Mouse (Mus musculus): ENCODE measurements around the gene Pip4k2a. TPM values are rescaled to one million over a fixed set of nuclear protein-coding genes. Genes with fewer than 3 reads are reported as not detected.
A peak's percentile ranks its signal among the peaks of the same experiment; 100 is the strongest.

Gene Pip4k2a
- polyA plus RNA-seq, 1 experiment from 2014 or later, result 7.5 TPM

- Histone ChIP-seq H3K27me3 (no peaks in the 10 kb centered on the region), H3K36me3 (no peaks in the 10 kb centered on the region), H3K9me3 (no peaks in the 10 kb centered on the region), H3K9ac (no peak overlapping the region), H3K4me1 (peaks cover 23% of the 10 kb centered on the region), H3K27ac (peak overlapping the region; percentile 44; the same call in 1 of the 2 replicates), H3K4me3 (no peak overlapping the region), H3K4me2 (peak overlapping the region; percentile 25; the same call in 1 of the 2 replicates)
- 21% methylated on average over 7 of the region's 7 CpGs for WGBS
- ATAC-seq (ENCODE audit: insufficient number of reproducible peaks, insufficient read depth, low FRiP score, low TSS enrichment, low read depth), result no peak
Measured at GRCm38 (mm10) chr2:18952102-18952673, 45.7 kb downstream of the Pip4k2a start.

- Histone ChIP-seq H3K27me3 (no peaks in the 10 kb centered on the region), H3K4me3 (no peak overlapping the region), H3K9ac (no peak overlapping the region), H3K4me1 (peaks cover 28% of the 10 kb centered on the region), H3K9me3 (no peaks in the 10 kb centered on the region), H3K36me3 (no peaks in the 10 kb centered on the region), H3K27ac (no peak overlapping the region), H3K4me2 (no peak overlapping the region)
- ATAC-seq (ENCODE audit: insufficient number of reproducible peaks, insufficient read depth, low FRiP score, low TSS enrichment, low read depth), result no peak
- WGBS, result 76% methylated on average over 2 of the region's 2 CpGs
Measured at GRCm38 (mm10) chr2:18950758-18951157, 47.2 kb downstream of the Pip4k2a start.

- peaks cover 28% of the 10 kb centered on the region for H3K4me1 ChIP-seq
- H3K9ac ChIP-seq, result no peak overlapping the region
- H3K9me3 ChIP-seq, result no peaks in the 10 kb centered on the region
- H3K4me3 ChIP-seq, result no peak overlapping the region
- no peaks in the 10 kb centered on the region for H3K36me3 ChIP-seq
- ATAC-seq (ENCODE audit: insufficient number of reproducible peaks, insufficient read depth, low FRiP score, low TSS enrichment, low read depth), result no peak
- 84% methylated on average over 7 of the region's 7 CpGs for WGBS
- no peak overlapping the region for H3K27ac ChIP-seq
- H3K27me3 ChIP-seq, result no peaks in the 10 kb centered on the region
- no peak overlapping the region for H3K4me2 ChIP-seq
Measured at GRCm38 (mm10) chr2:18948741-18949140, 49.2 kb downstream of the Pip4k2a start.

GRCm38 (mm10) chr2:18947669-18948459, 50.1 kb downstream of the Pip4k2a start:
- Histone ChIP-seq H3K9ac (no peak overlapping the region), H3K4me1 (peaks cover 21% of the 10 kb centered on the region), H3K9me3 (no peaks in the 10 kb centered on the region), H3K36me3 (no peaks in the 10 kb centered on the region), H3K4me3 (no peak overlapping the region), H3K27me3 (no peaks in the 10 kb centered on the region), H3K27ac (peak overlapping the region; percentile 44; the same call in 1 of the 2 replicates), H3K4me2 (no peak overlapping the region)
- no peak for ATAC-seq (ENCODE audit: insufficient number of reproducible peaks, insufficient read depth, low FRiP score, low TSS enrichment, low read depth)
- 40% methylated on average over 7 of the region's 7 CpGs for WGBS

- WGBS, result 61% methylated on average over 1 of the region's 1 CpGs
Measured at GRCm38 (mm10) chr2:18945438-18945837, 52.5 kb downstream of the Pip4k2a start.

GRCm38 (mm10) chr2:18943930-18944329, 54.0 kb downstream of the Pip4k2a start:
- WGBS, result 84% methylated on average over 2 of the region's 2 CpGs

More at GRCm38 (mm10) chr2:18945438-18945837, 52.5 kb downstream of the Pip4k2a start:
- no peak for ATAC-seq (ENCODE audit: insufficient number of reproducible peaks, insufficient read depth, low FRiP score, low TSS enrichment, low read depth)
- H3K36me3 ChIP-seq, result no peaks in the 10 kb centered on the region
- H3K4me3 ChIP-seq, result no peak overlapping the region
- H3K27ac ChIP-seq, result no peak overlapping the region
- H3K9ac ChIP-seq, result no peak overlapping the region
- peaks cover 22% of the 10 kb centered on the region for H3K4me1 ChIP-seq
- no peaks in the 10 kb centered on the region for H3K9me3 ChIP-seq
- no peak overlapping the region for H3K4me2 ChIP-seq
- no peaks in the 10 kb centered on the region for H3K27me3 ChIP-seq

GRCm38 (mm10) chr2:18943366-18943765, 54.6 kb downstream of the Pip4k2a start:
- H3K4me3 ChIP-seq, result no peak overlapping the region
- H3K9ac ChIP-seq, result no peak overlapping the region
- no peak for ATAC-seq (ENCODE audit: insufficient number of reproducible peaks, insufficient read depth, low FRiP score, low TSS enrichment, low read depth)
- no peaks in the 10 kb centered on the region for H3K36me3 ChIP-seq
- 68% methylated on average over 4 of the region's 4 CpGs for WGBS
- no peaks in the 10 kb centered on the region for H3K9me3 ChIP-seq
- H3K27me3 ChIP-seq, result no peaks in the 10 kb centered on the region
- no peak overlapping the region for H3K4me2 ChIP-seq
- peaks cover 36% of the 10 kb centered on the region for H3K4me1 ChIP-seq
- H3K27ac ChIP-seq, result no peak overlapping the region

More at GRCm38 (mm10) chr2:18943930-18944329, 54.0 kb downstream of the Pip4k2a start:
- Histone ChIP-seq H3K9ac (no peak overlapping the region), H3K4me1 (peaks cover 30% of the 10 kb centered on the region), H3K4me2 (no peak overlapping the region), H3K36me3 (no peaks in the 10 kb centered on the region), H3K27me3 (no peaks in the 10 kb centered on the region), H3K27ac (no peak overlapping the region), H3K9me3 (no peaks in the 10 kb centered on the region), H3K4me3 (no peak overlapping the region)
- no peak for ATAC-seq (ENCODE audit: insufficient number of reproducible peaks, insufficient read depth, low FRiP score, low TSS enrichment, low read depth)

- H3K9me3 ChIP-seq, result no peaks in the 10 kb centered on the region
- H3K4me1 ChIP-seq, result peaks cover 32% of the 10 kb centered on the region
- ATAC-seq (ENCODE audit: insufficient number of reproducible peaks, insufficient read depth, low FRiP score, low TSS enrichment, low read depth), result no peak
- no peaks in the 10 kb centered on the region for H3K36me3 ChIP-seq
- no peak overlapping the region for H3K9ac ChIP-seq
- no peaks in the 10 kb centered on the region for H3K27me3 ChIP-seq
- H3K4me2 ChIP-seq, result no peak overlapping the region
- no peak overlapping the region for H3K4me3 ChIP-seq
- no peak overlapping the region for H3K27ac ChIP-seq
- WGBS, result 59% methylated on average over 12 of the region's 12 CpGs
Measured at GRCm38 (mm10) chr2:18940693-18941270, 57.1 kb downstream of the Pip4k2a start.

GRCm38 (mm10) chr2:18938923-18939329, 59.0 kb downstream of the Pip4k2a start:
- WGBS, result 18% methylated on average over 8 of the region's 8 CpGs
- Histone ChIP-seq H3K4me3 (no peak overlapping the region), H3K4me2 (no peak overlapping the region), H3K4me1 (peaks cover 32% of the 10 kb centered on the region), H3K27me3 (no peaks in the 10 kb centered on the region), H3K27ac (no peak overlapping the region), H3K9ac (no peak overlapping the region), H3K9me3 (no peaks in the 10 kb centered on the region), H3K36me3 (no peaks in the 10 kb centered on the region)
- ATAC-seq (ENCODE audit: insufficient number of reproducible peaks, insufficient read depth, low FRiP score, low TSS enrichment, low read depth), result no peak

GRCm38 (mm10) chr2:18938232-18938631, 59.7 kb downstream of the Pip4k2a start:
- Histone ChIP-seq H3K4me1 (peaks cover 37% of the 10 kb centered on the region), H3K9ac (no peak overlapping the region)
- WGBS, result 5% methylated on average over 1 of the region's 1 CpGs

GRCm38 (mm10) chr2:18937611-18938010, 60.3 kb downstream of the Pip4k2a start:
- WGBS, result 46% methylated on average over 2 of the region's 2 CpGs
- ATAC-seq (ENCODE audit: insufficient number of reproducible peaks, insufficient read depth, low FRiP score, low TSS enrichment, low read depth), result no peak

More at GRCm38 (mm10) chr2:18938232-18938631, 59.7 kb downstream of the Pip4k2a start:
- no peaks in the 10 kb centered on the region for H3K36me3 ChIP-seq
- no peak for ATAC-seq (ENCODE audit: insufficient number of reproducible peaks, insufficient read depth, low FRiP score, low TSS enrichment, low read depth)
- no peak overlapping the region for H3K4me3 ChIP-seq
- H3K27ac ChIP-seq, result no peak overlapping the region
- peaks cover 4% of the 10 kb centered on the region; the same call in 1 of the 2 replicates for H3K27me3 ChIP-seq
- no peak overlapping the region for H3K4me2 ChIP-seq
- no peaks in the 10 kb centered on the region for H3K9me3 ChIP-seq

More at GRCm38 (mm10) chr2:18937611-18938010, 60.3 kb downstream of the Pip4k2a start:
- H3K9me3 ChIP-seq, result no peaks in the 10 kb centered on the region
- no peak overlapping the region for H3K27ac ChIP-seq
- H3K27me3 ChIP-seq, result peaks cover 4% of the 10 kb centered on the region; the same call in 1 of the 2 replicates
- H3K4me2 ChIP-seq, result no peak overlapping the region
- no peak overlapping the region for H3K9ac ChIP-seq
- peaks cover 37% of the 10 kb centered on the region for H3K4me1 ChIP-seq
- no peak overlapping the region for H3K4me3 ChIP-seq
- H3K36me3 ChIP-seq, result no peaks in the 10 kb centered on the region
